Mouse (Mus musculus): ENCODE results near the gene Gm21974.
"Not testable (repeated sequence)": the region's sequence is repeated elsewhere in the genome, so short reads cannot be mapped to it uniquely, and the experiment has no call there.

The Gm21974 gene

DNA sequence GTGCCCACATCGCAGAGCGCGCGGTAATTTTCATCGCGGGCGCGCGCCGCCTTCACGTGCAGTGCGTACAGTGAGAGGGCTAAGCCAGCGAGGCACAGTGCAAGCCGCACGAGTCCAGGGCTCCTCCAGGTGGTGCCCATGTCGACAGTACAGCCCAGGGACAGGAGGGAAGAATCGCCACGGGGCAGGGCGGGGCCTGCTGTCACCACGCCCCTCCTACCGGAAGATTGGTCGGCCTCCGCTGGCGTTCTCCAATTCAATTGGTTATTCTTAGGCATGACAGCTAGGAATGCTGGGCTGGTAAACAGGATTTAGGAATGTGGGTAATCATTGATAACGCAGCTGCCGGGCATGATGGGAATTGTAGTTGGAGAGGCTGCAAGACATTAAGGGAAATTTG, at the start of gene Gm21974, which contains the start of gene Vkorc1:
Gene Gm21974, minus strand, starts transcription at position 13 of the 400 bp plus-strand sequence.
Gene Vkorc1, minus strand, starts transcription at position 176 of the 400 bp plus-strand sequence.
- peak; percentile 99 for DNase-seq

GRCm38 (mm10) chr7:127944614-127945013, 49.4 kb upstream of the Gm21974 start:
- no peak for DNase-seq

GRCm38 (mm10) chr7:127942097-127942496, 46.8 kb upstream of the Gm21974 start:
- not testable (repeated sequence) for DNase-seq

- no peak for DNase-seq
Measured at GRCm38 (mm10) chr7:127936216-127936884, 41.1 kb upstream of the Gm21974 start.

DNA sequence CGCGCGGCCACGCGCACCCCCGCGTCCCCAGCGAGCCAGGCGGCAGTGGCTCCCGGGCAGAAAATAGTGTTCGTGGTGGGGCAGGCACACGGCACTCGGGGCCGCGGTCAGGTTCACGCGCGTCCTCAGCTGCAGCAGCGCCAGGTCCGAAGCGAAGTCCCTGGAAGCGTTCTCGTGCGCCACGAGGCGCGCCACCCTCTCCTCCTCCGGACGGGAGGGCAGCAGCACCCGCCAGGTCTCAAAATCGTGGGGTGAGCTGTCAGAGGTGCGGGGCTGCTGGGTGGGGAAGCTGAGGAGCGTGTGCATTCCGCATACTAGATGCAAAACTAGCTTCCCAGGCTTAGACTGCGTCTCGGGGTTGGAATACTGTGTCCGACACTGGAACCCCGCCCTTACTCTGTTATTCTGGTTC, 40.5 kb upstream of the Gm21974 start:
- DNase-seq, result no peak

GRCm38 (mm10) chr7:127935028-127935722, 39.9 kb upstream of the Gm21974 start:
- peak; percentile 97 for DNase-seq

DNA sequence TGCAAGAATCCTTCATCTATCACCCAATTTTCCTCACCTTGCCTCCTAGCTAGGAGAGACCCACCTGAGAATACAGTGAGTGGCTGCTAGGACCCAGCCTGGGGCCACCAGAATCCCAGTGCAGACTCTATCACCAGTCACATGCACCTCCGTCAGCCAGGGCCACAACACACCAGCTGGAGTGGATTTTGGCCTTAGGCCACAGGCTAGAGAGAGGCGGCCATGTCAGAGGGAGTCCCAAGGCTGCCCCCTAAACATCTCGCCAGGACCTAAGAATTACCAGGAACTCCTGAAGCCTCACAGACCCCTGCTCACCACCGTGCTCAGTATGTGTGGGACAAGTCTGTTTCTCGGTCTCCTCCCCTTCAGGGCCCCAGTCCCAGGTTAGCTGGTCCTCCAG, 38.8 kb upstream of the Gm21974 start:
- DNase-seq, result no peak

DNA sequence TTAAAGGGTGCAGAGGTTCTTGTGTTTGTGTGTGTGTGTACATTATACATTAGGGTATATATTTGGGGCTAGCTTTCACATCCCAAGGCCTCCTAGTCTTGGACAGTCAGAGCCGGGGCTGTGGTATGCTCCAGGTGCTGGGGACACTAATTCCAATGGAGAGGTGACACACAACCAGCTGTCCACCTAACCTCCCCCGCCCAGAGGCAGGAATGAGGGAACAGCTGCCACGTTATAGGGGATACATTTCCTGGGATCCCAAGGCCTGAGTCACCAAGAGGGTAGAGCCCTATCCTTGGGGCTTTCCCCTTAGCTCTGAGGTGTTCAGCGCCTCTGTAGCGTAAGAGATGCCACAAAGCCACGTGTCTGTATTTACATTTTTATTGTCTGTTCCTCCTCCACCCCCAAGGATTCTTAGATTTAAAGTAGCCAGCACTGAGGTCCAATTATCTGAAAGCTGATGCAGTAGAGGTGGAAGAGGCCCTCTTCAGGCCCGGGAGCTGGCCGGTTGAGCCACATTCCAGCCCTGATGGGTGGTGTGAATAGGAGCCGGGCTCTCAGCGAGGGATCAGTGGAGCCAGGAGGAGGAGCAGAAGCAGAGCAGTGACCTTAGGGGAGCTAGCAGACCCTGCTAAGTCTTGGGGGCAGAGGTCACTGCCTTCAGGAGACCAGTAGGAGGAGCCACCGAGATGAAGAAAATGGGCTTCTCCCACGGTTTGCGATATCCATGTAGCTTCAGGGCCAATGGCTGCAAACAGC, 37.2 kb upstream of the Gm21974 start:
- peak; percentile 84 for DNase-seq

DNA sequence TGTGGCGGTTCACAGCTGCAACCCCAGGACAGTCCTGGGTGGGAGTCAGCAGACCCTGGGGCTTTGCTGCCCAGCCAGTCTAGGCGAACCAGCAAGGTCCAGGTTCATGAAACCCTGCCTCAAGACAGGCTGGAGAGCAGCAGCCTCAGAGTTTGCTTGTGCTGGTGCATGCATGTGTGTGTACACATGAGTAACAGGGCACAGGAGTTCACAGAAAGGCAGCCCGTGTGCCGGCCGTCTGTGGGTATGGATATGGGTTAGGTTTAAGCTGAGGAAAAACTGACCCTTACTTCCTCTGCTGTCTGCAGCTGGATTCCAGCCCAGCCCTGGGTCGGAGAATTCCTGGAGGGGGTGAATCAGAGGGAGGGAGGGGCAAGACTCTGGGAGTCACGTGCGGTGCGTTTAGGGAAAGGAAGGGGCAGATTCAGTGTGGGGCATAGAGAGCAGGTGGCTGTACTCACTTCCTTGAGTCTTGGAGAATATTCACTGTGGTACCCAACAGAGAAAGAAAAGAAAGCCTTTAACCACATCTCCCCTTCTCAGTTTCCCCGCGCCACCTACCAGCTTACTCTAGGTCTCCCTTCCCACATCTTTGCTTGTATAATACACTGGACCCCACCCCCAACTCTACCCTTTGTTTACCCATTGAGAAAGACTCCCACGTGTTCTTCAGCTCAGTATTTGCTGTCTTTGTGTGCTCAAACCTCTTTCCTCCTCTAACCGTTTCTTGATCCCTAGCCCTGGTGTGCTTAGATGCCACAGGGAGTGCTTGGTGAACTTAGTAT, 36.3 kb upstream of the Gm21974 start:
- DNase-seq, result peak; percentile 84

GRCm38 (mm10) chr7:127930636-127931035, 35.4 kb upstream of the Gm21974 start:
- DNase-seq, result no peak

GRCm38 (mm10) chr7:127929923-127930322, 34.7 kb upstream of the Gm21974 start, which contains the start of gene Prss8:
Gene Prss8 (minus strand): TSS chr7:127930104.
- DNase-seq, result peak; percentile 93

DNA sequence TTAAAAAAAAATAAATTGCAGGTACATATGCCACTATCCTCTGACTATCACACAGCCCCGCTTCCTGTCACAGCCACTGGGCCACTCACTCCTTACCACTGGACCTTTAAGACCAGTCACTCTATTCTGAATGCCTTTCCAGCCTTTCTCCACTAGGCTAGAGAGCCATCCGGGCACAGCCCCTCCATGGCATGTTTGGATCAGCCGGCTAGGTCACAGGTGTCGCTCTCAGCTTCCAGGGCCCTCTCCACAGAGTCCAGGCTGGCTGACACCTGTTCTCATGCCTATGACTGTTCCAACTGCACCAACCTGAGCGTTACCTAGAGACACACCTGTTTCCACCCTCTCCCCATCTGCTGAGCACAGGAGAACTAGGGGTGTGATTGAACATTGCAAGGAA, 33.3 kb upstream of the Gm21974 start:
- DNase-seq, result peak; percentile 51

DNA sequence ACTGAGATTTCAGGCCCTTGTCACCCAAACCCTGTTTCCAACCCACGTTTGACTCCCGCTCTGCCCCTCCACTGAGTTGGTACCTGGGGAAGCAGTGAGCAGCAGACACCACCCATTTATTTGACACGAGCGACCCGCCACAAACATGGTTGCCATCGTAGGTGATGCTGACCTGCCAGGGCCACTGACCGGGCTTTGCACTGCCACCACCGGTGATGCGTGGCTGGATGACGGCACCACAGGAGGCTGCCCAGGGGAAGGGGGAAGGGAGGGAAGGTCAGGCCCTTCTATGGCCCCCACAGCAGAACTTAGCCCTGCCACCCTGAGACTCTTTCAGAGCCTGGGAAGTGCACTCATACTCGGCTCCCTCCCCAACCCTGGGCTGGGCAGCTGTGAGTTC, 32.5 kb upstream of the Gm21974 start:
- no peak for DNase-seq

DNA sequence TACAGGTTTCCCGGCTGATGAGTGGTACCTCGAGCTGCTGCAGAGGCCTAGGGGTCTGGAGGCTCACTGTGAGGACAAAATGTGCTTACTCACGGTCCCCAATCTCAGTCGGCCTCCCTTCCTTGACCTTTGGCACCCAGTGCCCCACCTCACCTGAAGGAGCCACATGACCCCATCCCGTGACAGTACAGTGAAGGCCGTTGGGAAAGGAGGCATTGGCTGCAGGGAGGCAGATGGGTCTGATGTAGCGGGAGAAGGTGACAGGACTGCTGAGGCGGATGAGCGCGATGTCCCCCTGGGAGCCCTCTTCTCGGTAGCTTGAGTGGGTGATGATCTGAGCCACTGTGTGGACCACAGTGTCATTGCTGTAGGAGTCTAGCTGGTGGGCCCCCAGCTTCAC, 31.6 kb upstream of the Gm21974 start:
- no peak for DNase-seq

- DNase-seq, result no peak
Measured at GRCm38 (mm10) chr7:127926066-127926465, 30.8 kb upstream of the Gm21974 start.

GRCm38 (mm10) chr7:127925252-127925651, 30.0 kb upstream of the Gm21974 start:
- DNase-seq, result peak; percentile 87

- no peak for DNase-seq
Measured at GRCm38 (mm10) chr7:127923714-127924113, 28.5 kb upstream of the Gm21974 start.

GRCm38 (mm10) chr7:127922451-127923275, 27.4 kb upstream of the Gm21974 start:
- DNase-seq, result peak; percentile 39

- DNase-seq, result peak; percentile 76
Measured at GRCm38 (mm10) chr7:127921516-127921915, 26.3 kb upstream of the Gm21974 start.

GRCm38 (mm10) chr7:127919290-127919689, 24.0 kb upstream of the Gm21974 start:
- DNase-seq, result peak; percentile 55

DNA sequence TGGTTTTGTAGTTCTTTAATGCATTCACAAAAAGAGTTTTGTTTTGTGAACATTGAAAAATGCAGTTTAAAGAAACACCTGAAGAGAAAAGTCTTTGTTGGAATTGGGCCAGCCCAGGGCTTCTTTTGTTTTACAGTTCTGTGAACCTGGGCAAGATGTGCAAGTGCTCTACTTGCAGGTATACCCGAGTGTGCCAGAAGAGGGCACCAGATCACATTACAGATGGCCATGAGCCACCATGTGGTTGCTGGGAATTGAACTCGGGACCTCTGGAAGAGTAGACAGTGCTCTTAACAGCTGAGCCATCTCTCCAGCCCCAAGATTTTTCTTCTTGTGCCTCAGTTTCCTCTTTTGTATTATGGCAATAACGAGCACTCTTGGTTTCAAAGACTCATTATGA, 22.9 kb upstream of the Gm21974 start:
- DNase-seq, result peak; percentile 86

GRCm38 (mm10) chr7:127915293-127915692, 20.0 kb upstream of the Gm21974 start:
- DNase-seq, result no peak
